Mouse (Mus musculus) MEL (cell line): Measurements from ENCODE around the gene AC109138.7. TPM values are rescaled to one million over a fixed set of nuclear protein-coding genes. Genes with fewer than 3 reads are reported as not detected.

Source experiments
- DNase-seq: peaks from one replicate; pipeline ENCODE4 v3.0.0; 2011; ENCODE audit warnings: low read depth, low spot score
- H3K27ac ChIP-seq: 2 replicates; pipeline ENCODE4 v1.5.1; 2012; ENCODE audit warnings: low read depth, mild to moderate bottlenecking, control low read depth, low read length, moderate library complexity; ENCODE audit not compliant: control insufficient read depth
- H3K27me3 ChIP-seq, 2 experiments: fragments of 150-350 bp in 1 of 2; sonication (generic) in 1 of 2; 2 replicates each; pipeline ENCODE4 v1.6.1; 2012; ENCODE audit warnings: low read length in 2 of 2, mild to moderate bottlenecking in 2 of 2, improper control_type of control experiment in 1 of 2, moderate library complexity in 1 of 2; ENCODE audit not compliant: insufficient read depth in 2 of 2, control insufficient read depth in 1 of 2
- H3K36me3 ChIP-seq, 2 experiments: 2 replicates each; pipeline ENCODE4 v1.6.1; 2012 to 2014; ENCODE audit warnings: low read length in 2 of 2, improper control_type of control experiment in 1 of 2, inconsistent platforms in 1 of 2, mild to moderate bottlenecking in 1 of 2; ENCODE audit not compliant: insufficient read depth in 2 of 2, control insufficient read depth in 1 of 2
- H3K4me1 ChIP-seq, 2 experiments: fragments of 150-350 bp in 1 of 2; sonication (generic) in 1 of 2; 2 replicates each; pipeline ENCODE4 v1.6.1; 2012; ENCODE audit warnings: low read length in 2 of 2, improper control_type of control experiment in 1 of 2, mild to moderate bottlenecking in 1 of 2; ENCODE audit not compliant: insufficient read depth in 2 of 2, control insufficient read depth in 1 of 2
- H3K4me3 ChIP-seq, 2 experiments: fragments of 150-350 bp in 1 of 2; sonication (generic) in 1 of 2; 2 replicates each; pipeline ENCODE4 v1.5.1; 2012; ENCODE audit warnings: low read depth in 2 of 2, low read length in 2 of 2, mild to moderate bottlenecking in 2 of 2, moderate library complexity in 2 of 2, control low read depth in 1 of 2, improper control_type of control experiment in 1 of 2; ENCODE audit not compliant: control insufficient read depth in 1 of 2, insufficient read depth in 1 of 2
- H3K79me2 ChIP-seq: 2 replicates; pipeline ENCODE4 v1.6.1; 2012; ENCODE audit warnings: mild to moderate bottlenecking, low read length, moderate library complexity; ENCODE audit not compliant: control insufficient read depth, poor library complexity, insufficient read depth
- H3K9ac ChIP-seq: 2 replicates; pipeline ENCODE4 v1.6.1; 2012; ENCODE audit warnings: low read depth, mild to moderate bottlenecking, control low read depth, low read length, moderate library complexity; ENCODE audit not compliant: control insufficient read depth, poor library complexity, severe bottlenecking
- H3K9me3 ChIP-seq: fragments of 150-350 bp; sonication (generic); replicated peaks from 2 replicates; pipeline ENCODE4 v1.6.1; 2012; ENCODE audit warnings: mild to moderate bottlenecking, low read length, improper control_type of control experiment, moderate library complexity; ENCODE audit not compliant: insufficient read depth
- BHLHE40 ChIP-seq: IDR thresholded peaks from 2 replicates; pipeline ENCODE4 v1.6.1; 2012; ENCODE audit warnings: low read depth, mild to moderate bottlenecking, inconsistent platforms, low read length, improper control_type of control experiment, borderline replicate concordance
- CHD2 ChIP-seq: IDR thresholded peaks from 2 replicates; pipeline ENCODE4 v1.6.1; 2011; ENCODE audit warnings: low read length, improper control_type of control experiment
- CTCF ChIP-seq, 3 experiments: IDR thresholded peaks in 2 of 3; conservative IDR thresholded peaks in 1 of 3; 2 replicates each; pipeline ENCODE4 v1.5.1; 2011 to 2012; ENCODE audit warnings: low read length in 3 of 3, low read depth in 2 of 3, mild to moderate bottlenecking in 2 of 3, improper control_type of control experiment in 1 of 3, inconsistent platforms in 1 of 3, mixed read lengths in 1 of 3, moderate library complexity in 1 of 3; ENCODE audit not compliant: control insufficient read depth in 1 of 3, insufficient read depth in 1 of 3, poor library complexity in 1 of 3, severe bottlenecking in 1 of 3
- E2F4 ChIP-seq: IDR thresholded peaks from 2 replicates; pipeline ENCODE4 v1.6.1; 2011; ENCODE audit warnings: low read depth, low read length, improper control_type of control experiment, borderline replicate concordance
- ELF1 ChIP-seq: IDR thresholded peaks from 2 replicates; pipeline ENCODE4 v1.6.1; 2014; ENCODE audit warnings: low read depth, mild to moderate bottlenecking, inconsistent platforms, low read length, improper control_type of control experiment, moderate library complexity
- EP300 ChIP-seq, 2 experiments: IDR thresholded peaks; 2 replicates each; pipeline ENCODE4 v1.6.1; 2011; ENCODE audit warnings: improper control_type of control experiment in 2 of 2, low read length in 2 of 2, low read depth in 1 of 2, mild to moderate bottlenecking in 1 of 2
- GABPA ChIP-seq: IDR thresholded peaks from 2 replicates; pipeline ENCODE4 v1.6.1; 2012; ENCODE audit warnings: low read depth, mild to moderate bottlenecking, inconsistent platforms, low read length, improper control_type of control experiment, moderate library complexity
- GATA1 ChIP-seq: IDR thresholded peaks from 2 replicates; pipeline ENCODE4 v1.6.1; 2011; ENCODE audit warnings: low read depth, low read length, improper control_type of control experiment
- HCFC1 ChIP-seq: IDR thresholded peaks from 2 replicates; pipeline ENCODE4 v1.6.1; 2012; ENCODE audit warnings: low read depth, mild to moderate bottlenecking, inconsistent platforms, low read length, improper control_type of control experiment, moderate library complexity
- JUND ChIP-seq: IDR thresholded peaks from 2 replicates; pipeline ENCODE4 v1.6.1; 2011; ENCODE audit warnings: low read depth, mild to moderate bottlenecking, improper control_type of control experiment, low read length
- KAT2A ChIP-seq: conservative IDR thresholded peaks from 2 replicates; pipeline ENCODE4 v1.6.1; 2012; ENCODE audit warnings: low read depth, low read length, improper control_type of control experiment, inconsistent platforms
- MAFK ChIP-seq: IDR thresholded peaks from 2 replicates; pipeline ENCODE4 v1.6.1; 2011; ENCODE audit warnings: low read depth, mild to moderate bottlenecking, low read length, improper control_type of control experiment, borderline replicate concordance
- MAZ ChIP-seq: IDR thresholded peaks from 2 replicates; pipeline ENCODE4 v1.6.1; 2012; ENCODE audit warnings: low read depth, mild to moderate bottlenecking, inconsistent platforms, low read length, improper control_type of control experiment
- MEF2A ChIP-seq: IDR thresholded peaks from 2 replicates; pipeline ENCODE4 v1.6.1; 2014; ENCODE audit warnings: low read depth, mild to moderate bottlenecking, inconsistent platforms, low read length, improper control_type of control experiment; ENCODE audit not compliant: poor library complexity, insufficient replicate concordance, severe bottlenecking; ENCODE audit errors: extremely low read depth
- MXI1 ChIP-seq: IDR thresholded peaks from 2 replicates; pipeline ENCODE4 v1.6.1; 2011; ENCODE audit warnings: mild to moderate bottlenecking, low read depth, low read length, improper control_type of control experiment
- MYB ChIP-seq: IDR thresholded peaks from 2 replicates; pipeline ENCODE4 v1.6.1; 2011; ENCODE audit warnings: mild to moderate bottlenecking, low read depth, low read length, improper control_type of control experiment
- MYC ChIP-seq: IDR thresholded peaks from 2 replicates; pipeline ENCODE4 v1.6.1; 2011; ENCODE audit warnings: low read depth, mild to moderate bottlenecking, low read length, improper control_type of control experiment, moderate library complexity
- NELFE ChIP-seq: IDR thresholded peaks from 2 replicates; pipeline ENCODE4 v1.6.1; 2011; ENCODE audit warnings: low read depth, low read length, improper control_type of control experiment
- NRF1 ChIP-seq: IDR thresholded peaks from 2 replicates; pipeline ENCODE4 v1.6.1; 2014; ENCODE audit warnings: low read depth, mild to moderate bottlenecking, inconsistent platforms, low read length, improper control_type of control experiment, moderate library complexity; ENCODE audit not compliant: poor library complexity, insufficient read depth, severe bottlenecking
- POLR2A ChIP-seq, 2 experiments: IDR thresholded peaks; 2 replicates each; pipeline ENCODE4 v1.6.1; 2011 to 2012; ENCODE audit warnings: low read length in 2 of 2, mild to moderate bottlenecking in 2 of 2, control low read depth in 1 of 2, improper control_type of control experiment in 1 of 2, low read depth in 1 of 2, moderate library complexity in 1 of 2; ENCODE audit not compliant: control insufficient read depth in 1 of 2, insufficient read depth in 1 of 2, poor library complexity in 1 of 2
- POLR2AphosphoS2 ChIP-seq: IDR thresholded peaks from 2 replicates; pipeline ENCODE4 v1.6.1; 2011; ENCODE audit warnings: low read length, improper control_type of control experiment
- POLR2AphosphoS5 ChIP-seq: IDR thresholded peaks from 2 replicates; pipeline ENCODE4 v1.6.1; 2012; ENCODE audit warnings: low read depth, borderline replicate concordance, mild to moderate bottlenecking, inconsistent platforms, low read length, moderate library complexity, mixed read lengths
- RAD21 ChIP-seq: IDR thresholded peaks from 2 replicates; pipeline ENCODE4 v1.6.1; 2011; ENCODE audit warnings: mild to moderate bottlenecking, low read depth, low read length, improper control_type of control experiment
- RCOR1 ChIP-seq: IDR thresholded peaks from 2 replicates; pipeline ENCODE4 v1.6.1; 2012; ENCODE audit warnings: low read depth, mild to moderate bottlenecking, inconsistent platforms, low read length, improper control_type of control experiment
- SIN3A ChIP-seq: IDR thresholded peaks from 2 replicates; pipeline ENCODE4 v1.6.1; 2012; ENCODE audit warnings: low read length, improper control_type of control experiment, inconsistent platforms
- SMC3 ChIP-seq: IDR thresholded peaks from 2 replicates; pipeline ENCODE4 v1.6.1; 2011; ENCODE audit warnings: low read depth, low read length, improper control_type of control experiment
- TAL1 ChIP-seq: IDR thresholded peaks from 2 replicates; pipeline ENCODE4 v1.6.1; 2012; ENCODE audit warnings: mild to moderate bottlenecking, inconsistent platforms, low read length, moderate library complexity, mixed read lengths
- TBP ChIP-seq: IDR thresholded peaks from 2 replicates; pipeline ENCODE4 v1.8.0; 2011; ENCODE audit warnings: low read depth, low read length, improper control_type of control experiment
- TCF12 ChIP-seq: IDR thresholded peaks from 2 replicates; pipeline ENCODE4 v1.6.1; 2014; ENCODE audit warnings: low read depth, mild to moderate bottlenecking, inconsistent platforms, low read length, improper control_type of control experiment, moderate library complexity
- UBTF ChIP-seq: IDR thresholded peaks from 2 replicates; pipeline ENCODE4 v1.6.1; 2012; ENCODE audit warnings: low read depth, mild to moderate bottlenecking, inconsistent platforms, low read length, improper control_type of control experiment, moderate library complexity, borderline replicate concordance; ENCODE audit not compliant: insufficient read depth
- USF1 ChIP-seq: IDR thresholded peaks from 2 replicates; pipeline ENCODE4 v1.6.1; 2014; ENCODE audit warnings: low read depth, mild to moderate bottlenecking, inconsistent platforms, low read length, improper control_type of control experiment, moderate library complexity
- USF2 ChIP-seq, 2 experiments: IDR thresholded peaks; 2 replicates each; pipeline ENCODE4 v1.6.1; 2011 to 2012; ENCODE audit warnings: improper control_type of control experiment in 2 of 2, low read length in 2 of 2, borderline replicate concordance in 1 of 2, inconsistent platforms in 1 of 2, low read depth in 1 of 2, mild to moderate bottlenecking in 1 of 2; ENCODE audit not compliant: insufficient read depth in 1 of 2
- ZC3H11A ChIP-seq: IDR thresholded peaks from 2 replicates; pipeline ENCODE4 v1.6.1; 2012; ENCODE audit warnings: low read depth, mild to moderate bottlenecking, inconsistent platforms, low read length, improper control_type of control experiment
- ZKSCAN1 ChIP-seq: IDR thresholded peaks from 2 replicates; pipeline ENCODE4 v1.6.1; 2012; ENCODE audit warnings: low read depth, mild to moderate bottlenecking, inconsistent platforms, low read length, improper control_type of control experiment, moderate library complexity
- ZMIZ1 ChIP-seq: IDR thresholded peaks from 2 replicates; pipeline ENCODE4 v1.6.1; 2012; ENCODE audit warnings: low read depth, mild to moderate bottlenecking, inconsistent platforms, low read length, improper control_type of control experiment, moderate library complexity
- ZNF384 ChIP-seq: IDR thresholded peaks from 2 replicates; pipeline ENCODE4 v1.6.1; 2012; ENCODE audit warnings: low read depth, mild to moderate bottlenecking, inconsistent platforms, low read length, improper control_type of control experiment
- polyA plus RNA-seq, 2 experiments: library from polyadenylated mRNA; stranded (reverse) in 1 of 2; unstranded in 1 of 2; fragments of >175 nt in 1 of 2; fragments of >200 nt in 1 of 2; gene quantifications; 2 replicates each; pipeline versions ENCODE4 v1.2.1 to v1.2.4; 2012; ENCODE audit warnings: low replicate concordance in 2 of 2, low read depth in 1 of 2; ENCODE audit not compliant: insufficient read length in 2 of 2, insufficient read depth in 1 of 2, missing spikeins in 1 of 2
- total RNA-seq: library from RNA; depleted of rRNA; stranded (reverse); fragments of 300-350 nt; gene quantifications from 2 replicates; pipeline ENCODE4 v1.2.3, GENCODE M21; 2012

AC109138.7 gene
- total and polyA plus RNA-seq, 3 experiments = not detected

DNA sequence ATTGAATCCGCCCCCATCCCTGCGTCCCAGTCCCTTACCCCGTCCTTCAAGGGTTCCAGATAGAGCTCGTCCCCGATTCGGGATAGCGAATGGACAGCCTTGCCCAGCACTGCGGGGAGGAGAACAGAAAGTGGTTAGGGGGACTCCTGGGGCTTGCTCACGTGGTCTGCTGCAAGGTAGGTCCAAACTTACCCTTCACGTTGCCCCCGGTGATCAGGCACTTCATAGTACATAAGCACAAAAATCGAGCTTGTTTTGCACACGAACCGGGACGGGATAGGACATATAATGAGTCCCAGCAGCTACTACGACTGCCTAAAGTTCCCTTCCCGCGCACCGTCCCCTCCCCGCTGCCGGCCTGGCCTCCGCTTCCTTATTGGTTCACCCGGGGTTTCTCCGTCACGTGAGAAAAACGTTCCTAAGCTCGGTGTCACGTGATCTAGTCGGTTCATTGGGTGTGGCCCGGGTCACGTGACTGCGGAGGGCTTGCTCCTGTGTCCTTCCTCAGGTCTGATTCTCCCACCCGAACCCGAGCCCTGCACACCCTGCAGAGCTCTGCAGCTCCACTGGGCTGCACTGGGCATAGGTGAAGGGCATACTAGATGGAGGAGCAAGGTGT is 12.8 kb upstream of the AC109138.7 start, which contains the start of gene Rad9a:
Gene Rad9a (minus strand): TSS at position 372 of the 619 bp plus-strand sequence.
- Histone ChIP-seq H3K27me3 (no peaks in the 10 kb centered on the region), H3K9me3 (no peaks in the 10 kb centered on the region), H3K27ac (peak within 1 kb of the TSS; percentile 90), H3K9ac (peak within 1 kb of the TSS; percentile 86), H3K36me3 (peaks cover 0 to 23% of the 10 kb centered on the region in 2 experiments; a peak in 3 of 4 replicates), H3K4me1 (peaks cover 6 to 34% of the 10 kb centered on the region in 2 experiments), H3K4me3 (peak within 1 kb of the TSS; percentile 72 to 82), H3K79me2 (peaks cover 16% of the 10 kb centered on the region)
- DNase-seq = peak; percentile 99
- TF ChIP-seq POLR2AphosphoS2 (peak; percentile 79; the same call in 1 of the 2 replicates), NELFE (peak; percentile 86), NRF1 (peak; percentile 37; the same call in 1 of the 2 replicates), MAZ (peak; percentile 69; the same call in 1 of the 2 replicates), ZMIZ1 (peak; percentile 82; the same call in 1 of the 2 replicates), ZKSCAN1 (no peak), UBTF (no peak), SMC3 (no peak), MYC (peak; percentile 60; the same call in 1 of the 2 replicates), USF2 (IDR thresholded peaks at IDR 0.05; ENCODE audit: borderline replicate concordance in 1 of 2, insufficient read depth in 1 of 2, low read depth in 1 of 2, low read length in 2 of 2) (peak; percentile 99), ZNF384 (no peak), TBP (peak; percentile 93), TAL1 (no peak), ZC3H11A (no peak), EP300 (IDR thresholded peaks at IDR 0.05; ENCODE audit: low read depth in 1 of 2, low read length in 2 of 2) (no peak), JUND (no peak), MEF2A (no peak), RAD21 (no peak), BHLHE40 (peak; percentile 97), KAT2A (peak; percentile 50; the same call in 1 of the 2 replicates), ELF1 (0 out of 2 replicates have a peak, but pooled peaks have one; percentile 14), TCF12 (peak; percentile 13), MAFK (no peak), POLR2A (IDR thresholded peaks at IDR 0.05; ENCODE audit: control insufficient read depth in 1 of 2, insufficient read depth in 1 of 2, low read depth in 1 of 2, low read length in 2 of 2, poor library complexity in 1 of 2) (peak; percentile 81 to 97), E2F4 (peak; percentile 78; the same call in 1 of the 2 replicates), USF1 (peak; percentile 98), POLR2AphosphoS5 (0 out of 2 replicates have a peak, but pooled peaks have one; percentile 61), MYB (peak; percentile 58; the same call in 1 of the 2 replicates), CTCF (IDR thresholded peaks at IDR 0.05 in 2 of 3, conservative IDR thresholded peaks at IDR 0.05 in 1 of 3; ENCODE audit: control insufficient read depth in 1 of 3, insufficient read depth in 1 of 3, low read depth in 2 of 3, low read length in 3 of 3, poor library complexity in 1 of 3, severe bottlenecking in 1 of 3) (no peak), MXI1 (peak; percentile 89), SIN3A (peak; percentile 94), GATA1 (no peak), RCOR1 (no peak), GABPA (no peak), CHD2 (no peak), HCFC1 (peak; percentile 79)
